Mouse (Mus musculus): ENCODE results near the gene Cops3.

Cops3 gene

DNA sequence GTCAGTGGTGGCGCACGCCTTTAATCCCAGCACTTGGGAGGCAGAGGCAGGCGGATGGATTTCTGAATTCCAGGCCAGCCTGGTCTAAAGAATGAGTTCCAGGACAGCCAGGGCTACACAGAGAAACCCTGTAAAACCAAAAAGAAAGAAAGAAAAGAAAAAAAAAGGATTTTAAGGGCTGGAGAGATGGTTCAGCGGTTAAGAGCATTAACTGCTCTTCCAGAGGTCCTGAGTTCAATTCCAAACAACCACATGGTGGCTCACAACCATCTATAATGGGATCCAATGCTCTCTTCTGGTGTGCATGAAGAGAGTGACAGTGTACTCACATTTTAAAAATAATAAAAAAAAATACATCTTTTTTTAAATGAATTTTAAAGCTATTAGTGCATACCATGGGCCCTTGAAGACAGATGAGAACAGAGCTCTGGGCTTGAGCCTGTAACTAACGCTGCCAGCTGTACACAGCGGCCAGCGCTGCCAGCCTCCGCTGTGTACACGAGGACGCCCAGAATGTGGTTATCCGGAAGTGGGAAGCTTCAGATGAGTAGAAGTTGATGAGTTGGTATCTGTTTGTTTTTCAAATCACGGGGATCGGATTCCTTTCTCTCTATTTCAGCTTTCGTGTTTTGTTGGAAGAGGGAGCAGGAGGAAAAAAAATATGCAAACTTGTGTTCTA lies 29.0 kb downstream of the Cops3 start:
- DNase-seq (ENCODE audit: low read depth): peak; percentile 37

DNA sequence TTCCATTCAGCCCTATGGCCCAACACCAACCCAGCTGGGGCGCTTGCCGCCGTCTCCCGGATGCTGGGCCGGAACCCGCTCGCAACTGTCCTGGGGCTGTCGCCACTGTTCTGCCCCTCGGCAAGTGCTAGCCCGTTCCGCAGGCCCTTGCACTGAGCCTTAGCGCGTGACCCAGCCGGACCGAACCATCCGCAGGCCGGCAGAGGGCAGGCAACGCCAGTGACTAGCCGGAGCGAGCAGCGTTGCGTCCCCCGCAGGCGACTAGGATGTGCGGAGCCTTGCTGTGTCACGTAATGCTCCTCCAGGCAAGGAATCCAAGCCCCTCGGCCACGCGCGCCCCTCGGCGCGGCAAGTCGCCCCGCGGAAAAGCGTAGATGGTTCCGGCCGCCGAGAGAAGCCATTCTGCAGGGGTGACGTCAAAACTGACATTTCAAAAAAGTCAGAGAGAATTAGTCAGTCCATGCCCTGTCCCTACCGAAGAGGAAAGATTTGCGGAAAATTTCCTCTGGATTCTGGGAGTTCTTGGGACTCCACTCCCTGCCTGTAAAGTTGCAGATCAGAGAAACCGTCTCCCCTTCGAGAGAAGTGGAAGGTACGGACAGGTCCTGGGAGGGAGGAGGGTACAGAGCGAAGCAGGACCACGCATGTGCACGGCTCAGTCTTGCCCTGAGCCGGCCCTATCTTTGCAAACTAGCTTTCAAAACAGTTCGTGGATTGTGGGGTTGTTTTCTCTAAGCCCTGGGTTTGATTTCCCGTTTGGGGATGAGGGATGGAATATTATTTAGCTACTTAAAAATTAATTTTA lies 29.8 kb downstream of the Cops3 start, which contains the start of gene Flcn:
TSS of gene Flcn (minus strand) at position 347 of the 805 bp plus-strand sequence.
- peak; percentile 95 for DNase-seq (ENCODE audit: low read depth)

DNA sequence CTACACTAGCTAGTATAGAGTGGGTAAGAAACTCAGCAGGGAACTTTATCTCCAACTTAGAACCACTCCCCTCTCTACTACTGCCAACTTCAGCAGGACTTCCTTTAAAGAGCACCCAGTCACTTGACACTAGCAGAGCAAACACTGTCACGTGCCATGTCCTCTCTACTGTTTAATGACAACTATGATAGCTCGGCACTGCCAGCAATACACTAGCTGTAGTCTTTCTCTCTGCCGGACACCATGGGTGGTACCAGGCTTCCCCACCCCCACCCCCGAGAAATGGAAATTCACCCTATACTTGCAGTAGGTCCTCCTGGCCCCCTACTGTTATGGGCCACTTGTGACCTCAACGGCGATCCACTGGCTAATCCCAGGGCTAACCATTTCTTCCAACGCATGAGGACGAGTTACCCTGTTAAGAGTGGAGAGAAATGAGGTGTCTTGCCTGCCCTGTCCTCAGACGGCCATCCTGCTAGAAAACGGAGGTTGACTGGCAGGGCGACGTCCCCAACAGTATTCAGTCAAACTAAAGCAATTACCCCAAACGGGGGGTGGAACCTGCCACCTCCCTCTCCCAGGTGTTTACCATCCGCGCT lies 30.5 kb downstream of the Cops3 start:
- DNase-seq (ENCODE audit: low read depth): peak; percentile 76

DNA sequence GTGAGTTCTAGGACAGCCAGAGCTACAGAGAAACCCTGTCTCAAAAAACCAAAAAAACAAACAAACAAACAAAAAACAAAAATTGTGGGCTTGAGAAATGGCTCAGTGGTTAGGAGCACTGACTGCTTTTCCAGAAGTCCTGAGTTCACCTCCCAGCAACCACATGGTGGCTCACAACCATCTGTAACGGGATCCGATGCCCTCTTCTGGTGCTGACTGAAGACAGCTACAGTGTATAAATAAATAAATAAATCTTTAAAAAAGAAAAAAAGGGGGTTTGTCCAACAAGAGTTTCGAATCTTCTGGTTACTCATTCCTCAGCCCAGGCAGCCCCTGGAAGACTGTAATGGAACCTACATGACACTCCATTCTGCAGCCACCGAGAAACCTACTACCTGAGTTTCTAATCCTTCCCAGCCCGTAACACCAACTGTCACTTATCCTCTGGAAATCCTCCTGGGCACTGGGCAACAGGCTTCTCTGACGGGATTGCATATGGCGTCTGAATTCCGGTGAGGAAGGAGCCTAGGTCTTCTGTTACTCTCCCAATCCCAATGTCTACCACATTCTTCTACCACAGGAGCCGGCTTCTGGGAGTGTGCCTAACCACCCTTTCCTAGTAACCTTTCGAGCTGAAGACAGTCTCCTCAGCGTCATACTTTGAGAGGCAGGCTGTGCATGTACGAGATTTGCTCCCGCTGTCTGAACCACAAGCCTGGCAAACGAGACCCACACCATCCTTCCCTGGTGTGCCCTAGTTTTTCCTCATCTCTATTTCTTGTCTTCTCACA lies 31.3 kb downstream of the Cops3 start:
- DNase-seq (ENCODE audit: low read depth): no peak

DNA sequence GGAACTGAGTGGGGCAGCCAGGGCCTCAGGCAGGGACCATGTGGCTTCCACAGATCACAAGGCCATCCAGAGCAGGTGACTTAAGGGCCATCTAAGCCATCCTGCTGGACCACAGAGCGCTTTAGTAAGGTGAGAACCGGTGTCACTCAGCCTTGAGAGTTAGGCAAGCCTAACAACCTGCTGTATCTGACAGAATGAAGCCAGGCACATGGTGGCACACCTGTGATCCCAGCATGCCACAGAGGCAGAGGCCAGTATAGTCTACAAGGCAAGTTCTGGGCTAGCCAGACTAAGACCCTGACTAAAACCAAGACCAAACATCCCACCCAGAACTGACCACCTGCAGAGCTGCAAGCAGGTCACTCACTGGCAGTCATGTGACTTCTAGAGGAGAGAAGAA lies 34.0 kb downstream of the Cops3 start:
- DNase-seq (ENCODE audit: low read depth): no peak

DNA sequence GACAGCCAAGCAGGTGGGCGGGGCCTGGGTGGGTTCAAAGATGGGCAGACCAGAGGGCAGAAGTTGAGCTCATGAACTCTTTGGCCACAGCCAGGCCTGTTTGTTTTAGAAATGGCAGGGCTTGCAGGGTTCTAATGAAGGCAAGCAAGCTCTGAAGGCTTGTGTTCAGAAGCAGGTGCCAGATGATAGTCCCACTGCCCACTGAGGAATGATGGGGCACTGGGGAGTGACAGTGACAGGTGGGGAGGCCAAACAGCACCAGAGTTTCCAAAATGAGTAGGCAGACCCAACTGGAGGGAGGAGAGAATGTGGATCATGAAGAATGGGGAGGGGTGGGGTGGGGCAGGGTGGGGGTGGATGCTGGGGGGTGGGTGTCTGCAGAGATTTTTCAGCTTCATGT lies 34.4 kb downstream of the Cops3 start:
- no peak for DNase-seq (ENCODE audit: low read depth)

DNA sequence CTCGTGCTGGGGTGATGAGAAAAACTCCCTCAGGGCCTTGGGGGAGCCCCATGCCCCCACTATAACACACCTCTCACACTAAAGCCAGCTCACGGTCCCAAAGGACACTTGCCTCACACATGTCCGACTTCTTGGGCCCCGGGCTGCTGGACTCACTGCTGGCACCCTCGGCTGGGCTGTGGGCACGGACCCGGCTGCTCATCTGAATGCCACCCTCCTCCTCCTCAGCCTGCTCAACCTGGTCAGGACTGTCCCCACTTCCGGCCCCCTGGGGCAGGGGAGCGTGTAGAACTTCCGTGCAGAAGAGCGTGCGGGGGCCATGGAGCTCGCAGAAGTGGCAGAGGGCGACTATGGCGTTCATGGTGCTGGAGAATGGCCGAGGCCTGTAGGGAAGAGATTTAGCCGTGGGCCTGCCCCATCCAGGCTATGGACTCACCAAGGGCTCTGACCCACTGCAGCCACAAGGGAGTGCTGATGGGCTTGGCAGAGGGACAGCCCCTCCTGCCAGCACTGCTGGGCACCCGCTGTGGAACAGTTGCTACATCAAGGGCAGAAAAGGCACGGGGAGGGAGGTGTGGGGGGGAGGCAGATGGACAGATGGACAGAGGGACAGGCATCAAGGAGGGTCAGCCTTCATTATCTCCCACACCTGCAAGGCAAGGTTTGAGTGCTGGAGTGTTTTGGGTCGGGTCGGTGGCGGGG lies 35.1 kb downstream of the Cops3 start:
- DNase-seq (ENCODE audit: low read depth): no peak

DNA sequence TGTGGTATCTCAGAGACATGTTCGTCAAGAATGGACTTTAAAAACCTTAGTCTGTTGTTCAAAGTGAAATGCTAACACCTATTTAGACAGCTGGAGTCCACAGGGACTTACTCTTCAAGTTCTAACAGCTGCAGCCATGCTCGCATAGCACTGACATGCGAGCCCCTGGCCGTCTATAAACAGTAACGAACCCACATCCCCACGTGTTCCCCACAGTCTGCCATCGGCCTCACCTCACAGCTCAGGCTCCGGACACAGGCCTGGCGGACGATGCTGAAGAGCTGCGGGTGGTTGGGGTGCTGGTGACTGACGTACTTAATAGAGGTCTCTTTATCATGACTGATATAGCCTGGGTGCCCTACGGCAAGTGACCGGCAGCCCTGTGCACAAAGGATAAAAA lies 36.1 kb downstream of the Cops3 start:
- DNase-seq (ENCODE audit: low read depth): no peak

DNA sequence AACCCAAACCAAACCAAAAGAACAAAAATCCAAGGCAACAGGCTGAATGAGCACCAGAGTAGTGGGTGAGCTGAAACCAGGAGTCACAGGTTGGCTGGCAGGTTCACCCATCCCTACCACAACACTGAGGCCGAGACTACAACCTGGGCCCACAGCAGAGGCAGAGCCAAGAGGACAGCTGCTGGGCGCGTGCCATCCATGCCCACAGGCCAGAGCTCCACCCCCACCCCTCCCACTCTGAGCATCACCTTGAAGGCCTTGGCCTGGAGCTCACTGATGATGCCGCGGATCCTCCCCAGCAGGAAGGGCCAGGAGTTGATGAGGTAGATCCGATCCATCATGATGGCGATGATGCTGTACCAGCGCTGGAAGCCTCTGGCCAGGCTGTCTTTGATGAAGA lies 37.8 kb downstream of the Cops3 start:
- no peak for DNase-seq (ENCODE audit: low read depth)

DNA sequence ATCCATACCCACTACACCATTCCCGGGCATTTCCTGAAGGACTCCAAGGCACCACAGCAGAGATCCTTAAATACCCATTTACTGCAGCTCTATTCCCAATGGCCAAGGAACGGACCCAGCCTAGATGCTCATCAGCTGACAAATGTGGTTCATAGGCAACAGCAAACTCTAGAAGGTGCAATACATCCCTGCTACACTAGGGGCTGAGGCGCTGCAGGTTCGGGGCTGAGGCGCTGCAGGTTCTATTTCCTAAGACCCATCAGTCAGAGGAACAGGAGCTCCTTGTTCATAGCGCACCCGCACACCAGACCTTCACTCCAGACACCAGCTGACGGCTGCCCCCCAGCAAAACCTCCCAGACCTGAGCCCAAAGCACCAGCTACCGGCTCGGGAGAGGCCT lies 39.2 kb downstream of the Cops3 start:
- DNase-seq (ENCODE audit: low read depth): no peak

DNA sequence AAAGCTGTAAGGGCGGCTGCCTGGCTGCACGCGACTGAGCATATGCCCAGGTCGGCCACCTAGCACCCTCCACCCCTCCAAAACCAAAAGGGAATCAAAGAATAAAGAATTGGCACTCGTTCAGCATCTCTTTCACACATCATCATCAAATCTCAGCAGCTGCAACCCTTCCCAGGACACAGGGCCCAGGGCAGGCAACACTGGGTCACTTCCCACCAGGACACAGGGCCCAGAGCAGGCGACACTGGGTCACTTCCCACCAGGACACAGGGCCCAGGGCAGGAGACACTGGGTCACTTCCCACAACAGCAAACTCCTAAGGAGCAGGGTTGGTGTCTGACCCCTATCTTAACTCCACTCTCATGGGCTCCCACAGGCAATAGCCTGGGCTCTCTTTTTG lies 46.2 kb downstream of the Cops3 start:
- DNase-seq (ENCODE audit: low read depth): no peak

DNA sequence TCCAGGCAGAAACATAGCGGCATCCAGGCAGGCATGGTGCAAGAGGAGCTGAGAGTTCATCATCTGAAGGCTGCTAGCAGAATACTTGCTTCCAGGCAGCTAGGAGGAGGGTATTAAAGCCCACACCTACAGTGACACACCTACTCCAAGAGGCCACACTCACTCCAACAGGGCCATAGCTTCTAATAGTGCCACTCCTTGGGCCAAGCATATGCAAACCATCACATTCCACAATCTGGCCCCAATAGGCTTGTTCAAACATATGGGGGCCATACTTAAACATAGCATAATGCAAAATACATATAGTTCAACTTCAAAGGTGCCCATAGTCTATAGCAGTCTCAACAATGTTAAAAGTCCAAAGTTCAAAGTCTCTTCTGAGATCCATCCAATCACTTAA lies 50.3 kb downstream of the Cops3 start:
- DNase-seq (ENCODE audit: low read depth): no peak

DNA sequence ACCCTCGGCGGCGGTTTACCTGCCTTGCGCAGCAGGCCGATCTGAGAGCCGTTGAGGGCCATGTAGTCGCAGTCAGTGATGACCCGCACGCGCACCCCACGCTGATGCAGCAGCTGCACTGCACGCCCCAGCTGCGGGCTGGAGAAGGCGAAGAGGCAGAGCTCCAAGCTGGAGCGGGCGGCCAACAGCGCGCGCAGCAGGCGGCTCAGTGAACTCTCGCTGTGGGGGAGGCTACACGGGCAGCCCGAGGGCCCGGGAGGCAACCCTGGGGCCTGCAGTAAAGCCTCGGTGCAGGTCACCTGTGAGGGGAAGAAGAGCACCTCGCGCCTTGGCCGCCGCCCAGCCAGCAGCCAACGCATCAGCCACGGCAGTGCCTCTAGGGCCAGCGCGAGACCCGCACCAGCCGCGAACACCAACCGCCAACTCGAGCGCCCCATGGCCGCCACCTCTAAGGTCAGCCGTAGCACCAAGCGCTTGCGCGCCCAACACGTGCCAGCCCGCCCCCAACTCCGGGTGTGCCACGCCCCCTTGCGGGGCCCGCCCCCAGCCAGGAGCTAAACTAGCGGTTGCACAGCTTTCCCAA lies 52.3 kb downstream of the Cops3 start, which contains the start of gene Pld6:
TSS of gene Pld6 (minus strand) at position 447 of the 583 bp plus-strand sequence.
- peak; percentile 43 for DNase-seq (ENCODE audit: low read depth)

DNA sequence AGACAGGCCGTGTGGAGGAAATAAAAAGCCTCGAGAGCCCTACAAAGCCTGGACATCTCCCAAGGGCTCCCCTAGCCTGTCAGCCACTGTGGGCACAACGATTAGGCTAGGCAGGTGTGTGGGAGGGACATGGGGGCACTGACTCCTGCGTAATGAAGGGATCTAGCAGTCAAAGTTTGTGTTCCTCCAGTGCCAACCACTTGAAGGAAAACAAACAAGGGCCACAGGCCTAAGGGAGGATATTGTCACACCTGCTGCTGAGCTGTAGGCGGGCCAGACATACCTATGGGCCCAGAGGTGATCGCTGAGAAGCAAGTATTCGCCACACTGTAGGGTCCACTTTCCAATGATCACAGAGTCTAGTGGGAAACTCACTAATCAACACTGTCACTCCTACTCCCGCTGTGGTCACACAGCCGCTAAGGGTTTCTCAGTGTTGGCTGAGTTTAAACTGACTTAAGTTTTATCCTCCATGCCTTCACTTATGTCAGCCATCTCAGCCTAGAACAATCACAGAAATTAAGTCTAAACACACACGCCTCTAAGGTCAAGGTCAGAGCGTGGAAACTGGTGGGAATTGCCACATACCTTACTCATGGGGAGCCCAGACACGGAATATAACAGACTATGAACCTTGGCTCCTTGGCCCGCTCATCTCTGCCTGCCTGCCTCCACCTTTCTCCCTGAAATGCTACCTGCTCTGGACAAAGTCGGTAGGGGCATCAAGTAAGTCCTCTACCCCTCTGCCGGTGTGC lies 53.0 kb downstream of the Cops3 start:
- DNase-seq (ENCODE audit: low read depth): no peak

DNA sequence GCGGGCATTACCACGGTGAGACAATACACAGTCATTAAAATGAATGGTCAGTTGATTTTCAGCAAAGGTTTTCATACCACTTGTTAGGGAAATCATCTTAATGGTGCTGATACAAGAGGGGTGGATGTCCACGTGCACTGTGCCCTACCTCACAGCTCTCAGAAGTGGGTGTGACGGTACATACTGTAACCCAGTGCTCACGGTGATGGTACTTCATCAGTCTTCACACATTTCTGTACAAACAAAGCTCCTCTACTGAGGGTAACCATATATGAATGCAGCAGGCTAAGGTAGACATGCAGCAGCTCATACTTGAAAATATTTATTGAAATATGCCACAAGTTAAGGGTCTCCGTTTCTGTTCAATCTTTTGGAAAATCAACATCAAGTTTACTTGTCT lies 56.0 kb downstream of the Cops3 start:
- DNase-seq (ENCODE audit: low read depth): no peak

DNA sequence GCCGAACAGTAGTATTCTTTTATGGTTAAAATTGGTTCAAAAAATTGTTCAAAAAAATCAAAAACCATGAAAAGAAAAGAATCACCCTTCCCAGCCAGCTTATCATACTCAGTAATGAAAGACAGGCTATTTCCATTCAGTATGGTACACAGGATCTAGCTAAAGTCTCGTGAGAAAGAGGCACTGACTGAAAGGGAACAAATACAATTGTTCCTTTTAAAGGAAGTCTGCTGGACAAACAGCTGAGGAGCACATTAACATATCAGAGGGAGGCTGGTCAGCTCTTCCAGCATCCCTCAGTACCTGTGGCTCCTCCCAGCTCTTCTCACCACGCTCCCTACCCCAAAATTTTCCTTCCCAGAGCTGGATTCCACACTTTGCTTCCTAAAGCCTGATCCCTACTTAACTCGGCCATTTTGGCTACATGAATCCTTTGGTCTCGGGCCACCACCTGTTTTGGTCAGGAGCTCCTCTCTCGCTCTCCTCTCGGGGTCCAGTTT lies 57.5 kb downstream of the Cops3 start:
- no peak for DNase-seq (ENCODE audit: low read depth)

DNA sequence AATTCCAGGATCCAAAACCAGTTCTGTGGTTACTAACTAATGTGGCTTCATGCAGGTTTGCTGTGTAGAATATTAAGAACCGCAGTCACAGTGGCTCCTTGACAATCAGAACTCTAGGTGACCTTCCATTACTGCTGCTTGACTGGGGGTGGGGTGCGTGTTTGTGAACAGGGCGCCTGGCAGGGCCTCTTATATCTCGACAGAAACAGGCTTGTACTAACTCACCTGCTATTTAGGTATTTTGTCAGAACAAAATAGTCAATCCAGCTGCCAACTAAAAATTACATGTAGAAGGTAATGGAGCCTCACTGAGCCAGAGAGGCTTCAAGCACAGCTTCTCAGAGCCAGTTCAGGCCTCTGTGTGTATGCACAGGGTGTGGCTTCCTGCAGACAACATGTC lies 59.4 kb downstream of the Cops3 start:
- DNase-seq (ENCODE audit: low read depth): no peak

DNA sequence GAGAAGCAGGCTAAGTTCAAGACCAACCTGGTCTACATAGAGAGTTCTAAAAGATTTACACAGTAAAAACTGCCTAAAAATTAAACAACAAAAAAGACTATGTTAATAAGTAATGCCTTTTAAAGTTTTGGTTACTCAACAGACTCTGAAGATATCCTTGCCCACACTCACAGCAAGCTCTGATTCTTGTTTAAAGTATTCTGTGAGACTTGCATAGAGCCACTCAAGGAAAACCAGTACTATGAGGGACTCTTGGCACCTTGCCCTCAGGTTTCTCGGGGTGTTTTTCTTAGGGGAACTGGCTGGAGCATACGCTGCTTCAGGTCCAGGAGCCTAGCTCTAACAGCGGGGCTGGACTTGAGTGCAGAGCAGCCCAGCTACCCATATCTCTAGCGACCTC lies 60.2 kb downstream of the Cops3 start:
- no peak for DNase-seq (ENCODE audit: low read depth)

DNA sequence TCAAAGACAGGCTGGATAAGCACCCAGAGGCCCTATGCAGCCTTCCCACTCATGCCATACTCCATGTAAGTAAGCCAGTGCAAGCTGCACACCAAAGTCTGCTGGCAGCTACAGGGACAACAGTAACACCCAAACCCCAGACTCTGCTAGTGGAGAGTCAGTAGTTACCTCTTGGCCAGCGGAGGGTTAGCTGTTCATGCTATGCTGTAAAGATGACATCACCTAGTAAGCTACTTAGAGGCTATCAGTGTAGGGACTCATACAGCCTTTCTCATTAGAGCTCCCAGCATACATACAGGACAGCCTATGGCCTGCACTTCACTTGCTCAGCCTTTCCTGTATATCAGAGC lies 60.8 kb downstream of the Cops3 start:
- no peak for DNase-seq (ENCODE audit: low read depth)

DNA sequence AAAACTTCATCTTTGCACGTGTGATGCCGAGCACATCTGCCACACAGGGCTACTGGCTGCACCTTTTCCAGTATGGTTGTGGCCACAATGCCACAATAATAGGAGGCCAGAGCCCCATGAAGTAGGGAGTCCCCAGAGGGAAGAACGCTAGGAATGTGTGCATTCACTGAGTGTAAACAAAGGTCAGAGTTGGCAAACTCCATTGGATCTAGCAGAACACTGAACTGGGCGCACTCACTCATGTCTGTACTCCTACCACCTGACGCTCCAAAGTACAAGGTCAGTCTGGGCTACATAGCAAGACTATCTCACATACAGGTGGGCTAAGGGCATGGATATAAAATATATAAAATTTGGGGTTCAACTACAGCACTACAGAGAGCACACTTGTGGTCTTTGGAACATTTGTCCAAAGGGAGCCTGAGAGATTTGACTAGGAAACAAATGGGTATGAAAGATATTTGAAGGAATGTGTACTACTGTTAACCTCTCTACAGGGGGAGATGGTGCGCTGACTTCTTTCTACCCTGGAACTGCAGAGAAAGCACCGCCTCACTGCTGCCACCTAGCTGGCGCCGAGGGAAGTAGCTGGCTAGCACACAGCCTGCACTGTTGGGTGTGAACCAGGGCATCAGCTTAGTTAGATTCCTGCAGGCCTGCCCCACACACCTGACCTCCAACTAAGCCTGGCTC lies 61.3 kb downstream of the Cops3 start:
- DNase-seq (ENCODE audit: low read depth): peak; percentile 87
